In the genomic region with DNA sequence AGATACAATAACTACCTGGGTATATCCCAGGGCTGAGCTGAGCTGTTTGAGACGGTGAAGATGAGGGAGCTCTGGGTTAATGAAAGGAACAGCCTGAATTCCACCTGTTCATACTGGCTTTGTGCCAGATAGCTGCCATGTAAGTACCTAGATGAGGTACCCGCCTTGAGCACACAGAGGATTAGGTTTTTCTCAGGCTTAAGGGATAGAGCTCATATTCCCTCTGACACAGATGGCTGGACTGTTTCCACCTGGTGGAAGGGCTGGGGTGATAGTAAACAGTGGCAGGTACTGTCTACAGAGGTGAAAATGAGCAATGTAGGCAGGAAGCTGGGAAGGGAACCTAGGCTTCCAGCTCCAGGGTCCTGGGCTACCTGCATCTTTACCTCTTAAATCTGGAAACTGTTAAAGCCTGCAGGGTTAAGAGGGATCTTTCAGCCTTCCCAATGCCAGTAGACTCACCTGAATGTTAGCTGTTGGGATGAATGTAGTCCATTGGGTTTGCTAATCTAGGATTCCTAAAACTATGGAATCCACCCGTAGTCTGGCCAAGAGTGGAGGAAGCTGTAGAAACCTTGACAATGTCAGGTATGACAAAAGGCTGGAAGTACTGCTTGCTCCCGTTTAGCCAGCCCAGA, we compare ENCODE assay signal across 8 mouse cellular contexts. TPM values are rescaled to one million over a fixed set of nuclear protein-coding genes. Genes with fewer than 3 reads are reported as not detected.
DNase-seq lines count a peak whose midpoint lies in the region; ATAC-seq and TF ChIP-seq lines count a peak whose summit lies in the region.

No protein-coding gene starts in this region.

- no peaks in the 10 kb centered on the region for H3K27me3 ChIP-seq in heart, adult 2 months (ENCODE audit: control insufficient read depth, insufficient read depth, low read length)
- no peaks in the 10 kb centered on the region for H3K27me3 ChIP-seq in MEL (ENCODE audit: control insufficient read depth in 1 of 2, insufficient read depth in 2 of 2, low read length in 2 of 2)
- H3K27me3 ChIP-seq in forebrain, embryonic 14.5 days (replicated peaks; ENCODE audit: control insufficient read depth, insufficient read depth, low read length): no peaks in the 10 kb centered on the region
- no peaks in the 10 kb centered on the region for H3K27me3 ChIP-seq in liver, embryonic 11.5 days (replicated peaks; ENCODE audit: control insufficient read depth, insufficient read depth, low read length)

- TF ChIP-seq POLR2A in heart, adult 2 months (IDR thresholded peaks at IDR 0.05; ENCODE audit: insufficient read depth, low read depth, low read length): peak; percentile 51; the same call in 1 of the 2 replicates
- TF ChIP-seq POLR2A in MEL (IDR thresholded peaks at IDR 0.05; ENCODE audit: control insufficient read depth in 1 of 2, insufficient read depth in 1 of 2, low read depth in 1 of 2, low read length in 2 of 2, poor library complexity in 1 of 2): peak; percentile 2 to 80; a peak in 2 of 4 replicates

- WGBS in heart, adult 2 months: 13% methylated on average over 4 of the region's 4 CpGs
- WGBS in forebrain, embryonic 14.5 days: 13% methylated on average over 4 of the region's 4 CpGs
- 36% methylated on average over 4 of the region's 4 CpGs for WGBS in liver, embryonic 11.5 days

- H3K4me3 ChIP-seq in heart, adult 2 months: no peak overlapping the region
- no peak overlapping the region; a peak in 1 of 4 replicates for H3K4me3 ChIP-seq in MEL (ENCODE audit: control insufficient read depth in 1 of 2, insufficient read depth in 1 of 2, low read depth in 2 of 2, low read length in 2 of 2)
- peak overlapping the region; percentile 100; the same call in 1 of the 2 replicates for H3K4me3 ChIP-seq in forebrain, embryonic 14.5 days (ENCODE audit: low read depth, low read length)
- H3K4me3 ChIP-seq in liver, embryonic 11.5 days (ENCODE audit: low read depth, low read length): peak overlapping the region; percentile 99

- no peak for TF ChIP-seq CTCF in heart, adult 2 months (IDR thresholded peaks at IDR 0.05)
- TF ChIP-seq CTCF in MEL (IDR thresholded peaks at IDR 0.05 in 2 of 3, conservative IDR thresholded peaks at IDR 0.05 in 1 of 3; ENCODE audit: control insufficient read depth in 1 of 3, insufficient read depth in 1 of 3, low read depth in 2 of 3, low read length in 3 of 3, poor library complexity in 1 of 3, severe bottlenecking in 1 of 3): no peak

- H3K9me3 ChIP-seq in MEL (replicated peaks; ENCODE audit: insufficient read depth, low read length): no peaks in the 10 kb centered on the region
- no peaks in the 10 kb centered on the region for H3K9me3 ChIP-seq in forebrain, embryonic 14.5 days (replicated peaks; ENCODE audit: control insufficient read depth, low read length)
- H3K9me3 ChIP-seq in liver, embryonic 11.5 days (ENCODE audit: control insufficient read depth, low read length): no peaks in the 10 kb centered on the region

- TF ChIP-seq RAD21 in MEL (IDR thresholded peaks at IDR 0.05; ENCODE audit: low read depth, low read length): no peak

- peaks cover 19% of the 10 kb centered on the region for H3K36me3 ChIP-seq in heart, adult 2 months (ENCODE audit: control insufficient read depth, insufficient read depth, low read length)
- H3K36me3 ChIP-seq in MEL (ENCODE audit: control insufficient read depth in 1 of 2, insufficient read depth in 2 of 2, low read length in 2 of 2): peaks cover 7 to 11% of the 10 kb centered on the region in 2 experiments; a peak in 3 of 4 replicates
- H3K36me3 ChIP-seq in forebrain, embryonic 14.5 days (ENCODE audit: control insufficient read depth, insufficient read depth, low read length): peaks cover 45% of the 10 kb centered on the region
- H3K36me3 ChIP-seq in liver, embryonic 11.5 days (ENCODE audit: control insufficient read depth, insufficient read depth, low read length): peaks cover 28% of the 10 kb centered on the region

- TF ChIP-seq EP300 in heart, adult 2 months (IDR thresholded peaks at IDR 0.05; ENCODE audit: insufficient read depth, low read depth, low read length): 0 out of 2 replicates have a peak, but pooled peaks have one; percentile 17
- TF ChIP-seq EP300 in MEL (IDR thresholded peaks at IDR 0.05; ENCODE audit: low read depth in 1 of 2, low read length in 2 of 2): no peak

- intact Hi-C loops in heart, adult 2 months (cut with DNase I): loop anchor here (10.0 kb wide), 2 partner anchors 313 to 937 kb away; a partner anchor contains a TSS

- no peak overlapping the region; the same call in 1 of the 2 replicates for H3K27ac ChIP-seq in heart, adult 2 months
- peak overlapping the region; percentile 95 for H3K27ac ChIP-seq in MEL (ENCODE audit: control insufficient read depth, low read depth, low read length)
- peak overlapping the region; percentile 99 for H3K27ac ChIP-seq in forebrain, embryonic 14.5 days (ENCODE audit: low read depth, low read length)
- peak overlapping the region; percentile 99 for H3K27ac ChIP-seq in liver, embryonic 11.5 days (ENCODE audit: low read depth, low read length)

- no peak for DNase-seq in heart, adult 2 months
- DNase-seq in heart, adult 8-10 months (ENCODE audit: low spot score): no peak
- peak; percentile 65 for DNase-seq in MEL (ENCODE audit: low read depth, low spot score)
- DNase-seq in forebrain, embryonic 14.5 days (ENCODE audit: low spot score): peak; percentile 49
- DNase-seq in liver, embryonic 11.5 days (ENCODE audit: low spot score): peak; percentile 33
- DNase-seq in retina, postnatal 1 day: peak; percentile 76
- DNase-seq in thymus, adult 18-20 months: no peak

- ATAC-seq in forebrain, embryonic 14.5 days: no peak
- ATAC-seq in liver, embryonic 11.5 days (replicated peaks; ENCODE audit: low FRiP score): no peak
- no peak for ATAC-seq in monocyte, adult 5-6 weeks (replicated peaks; ENCODE audit: insufficient number of reproducible peaks, low FRiP score, low TSS enrichment, poor library complexity, severe bottlenecking)

- H3K4me1 ChIP-seq in heart, adult 2 months (ENCODE audit: control insufficient read depth, insufficient read depth, low read length): peaks cover 14% of the 10 kb centered on the region
- peaks cover 0 to 11% of the 10 kb centered on the region in 2 experiments; a peak in 2 of 4 replicates for H3K4me1 ChIP-seq in MEL (ENCODE audit: control insufficient read depth in 1 of 2, insufficient read depth in 2 of 2, low read length in 2 of 2)
- H3K4me1 ChIP-seq in forebrain, embryonic 14.5 days (ENCODE audit: control insufficient read depth, insufficient read depth, low read length): peaks cover 21% of the 10 kb centered on the region
- peaks cover 44% of the 10 kb centered on the region for H3K4me1 ChIP-seq in liver, embryonic 11.5 days (replicated peaks; ENCODE audit: control insufficient read depth, insufficient read depth, low read length)

- peak overlapping the region; percentile 97 for H3K4me2 ChIP-seq in forebrain, embryonic 14.5 days (ENCODE audit: low read length)
- H3K4me2 ChIP-seq in liver, embryonic 11.5 days: peak overlapping the region; percentile 99

- no peak overlapping the region for H3K9ac ChIP-seq in heart, adult 2 months (ENCODE audit: low read depth, low read length)
- H3K9ac ChIP-seq in MEL (ENCODE audit: control insufficient read depth, low read depth, low read length, poor library complexity, severe bottlenecking): peak overlapping the region; percentile 93
- H3K9ac ChIP-seq in forebrain, embryonic 14.5 days (ENCODE audit: low read length): peak overlapping the region; percentile 100; the same call in 1 of the 2 replicates
- peak overlapping the region; percentile 100 for H3K9ac ChIP-seq in liver, embryonic 11.5 days (ENCODE audit: low read depth, low read length)

- H3K79me2 ChIP-seq in heart, adult 2 months (replicated peaks; ENCODE audit: control insufficient read depth, insufficient read depth, low read length): no peaks in the 10 kb centered on the region
- H3K79me2 ChIP-seq in MEL (ENCODE audit: control insufficient read depth, insufficient read depth, low read length, poor library complexity): peaks cover 27% of the 10 kb centered on the region

RNA-seq across cellular contexts. Expression of a gene that starts 2.7 kb away (rescaled TPM):
- total RNA-seq in heart, adult 2 months (2021): 10 to 100 TPM; 69.6 to 78.5 TPM
- polyA plus RNA-seq in heart, adult 2 months (2012; rRNA removed): 65.6 and 108 TPM in 2 replicates
- 10 to 100 TPM; 42.9 to 76.3 (median 65.9) TPM for total RNA-seq in heart, adult 8-10 months (2022)
- 351 and 459 TPM in 2 replicates for total RNA-seq in MEL (2012; rRNA removed)
- polyA plus RNA-seq in MEL (2012; ENCODE audit: insufficient read depth in 1 of 2, insufficient read length in 2 of 2, low read depth in 1 of 2, low replicate concordance in 2 of 2, missing spikeins in 1 of 2): 100 to 1,000 TPM in 1 of 2 experiments, 10 to 100 TPM in 1; 85.1 to 444 TPM
- polyA plus RNA-seq in forebrain, embryonic 14.5 days (2014; fragmentation: Nextera tagmentation; extraction: Ambion mirVana): 133 and 140 TPM in 2 replicates
- polyA plus RNA-seq in liver, embryonic 11.5 days (2014; fragmentation: Nextera tagmentation; extraction: Ambion mirVana): 186 and 188 TPM in 2 replicates
- total RNA-seq in monocyte, adult 5-6 weeks (2017): 446 to 519 TPM (median 465 TPM) in 3 replicates

RNA-seq across cellular contexts. Expression of a gene that starts 6.4 kb away (rescaled TPM):
- total RNA-seq in heart, adult 2 months (2021): 10 to 100 TPM; 15.6 to 16.4 TPM
- 12.2 and 12.7 TPM in 2 replicates for polyA plus RNA-seq in heart, adult 2 months (2012; rRNA removed)
- total RNA-seq in heart, adult 8-10 months (2022): 10 to 100 TPM; 13.2 to 16.5 (median 14.6) TPM
- total RNA-seq in MEL (2012; rRNA removed): 59.7 and 78.9 TPM in 2 replicates
- 100 to 1,000 TPM in 1 of 2 experiments, not detected in 1; 155 TPM for polyA plus RNA-seq in MEL (2012; ENCODE audit: insufficient read depth in 1 of 2, insufficient read length in 2 of 2, low read depth in 1 of 2, low replicate concordance in 2 of 2, missing spikeins in 1 of 2)
- polyA plus RNA-seq in forebrain, embryonic 14.5 days (2014; fragmentation: Nextera tagmentation; extraction: Ambion mirVana): 71.1 and 78.0 TPM in 2 replicates
- polyA plus RNA-seq in liver, embryonic 11.5 days (2014; fragmentation: Nextera tagmentation; extraction: Ambion mirVana): 75.4 and 80.8 TPM in 2 replicates
- total RNA-seq in monocyte, adult 5-6 weeks (2017): 10.6 to 23.0 TPM (median 13.2 TPM) in 3 replicates

RNA-seq across cellular contexts. Expression of a gene that starts 22.1 kb away (rescaled TPM):
- total RNA-seq in heart, adult 2 months (2021): 10 to 100 TPM; 10.3 to 29.5 TPM
- polyA plus RNA-seq in heart, adult 2 months (2012; rRNA removed): not detected in 2 replicates
- total RNA-seq in heart, adult 8-10 months (2022): 10 to 100 TPM in 1 of 4 experiments, 1 to 10 TPM in 3; 5.6 to 11.9 (median 8.0) TPM
- total RNA-seq in MEL (2012; rRNA removed): not detected in 2 replicates
- polyA plus RNA-seq in MEL (2012; ENCODE audit: insufficient read depth in 1 of 2, insufficient read length in 2 of 2, low read depth in 1 of 2, low replicate concordance in 2 of 2, missing spikeins in 1 of 2): 1 to 10 TPM in 1 of 2 experiments, not detected in 1; 1.9 TPM
- polyA plus RNA-seq in forebrain, embryonic 14.5 days (2014; fragmentation: Nextera tagmentation; extraction: Ambion mirVana): not detected in 2 replicates
- not detected in 2 replicates for polyA plus RNA-seq in liver, embryonic 11.5 days (2014; fragmentation: Nextera tagmentation; extraction: Ambion mirVana)
- not detected in 3 replicates for total RNA-seq in monocyte, adult 5-6 weeks (2017)

RNA-seq across cellular contexts. Expression of a gene that starts 23.9 kb away (rescaled TPM):
- total RNA-seq in heart, adult 2 months (2021): 10 to 100 TPM; 27.0 to 29.5 TPM
- polyA plus RNA-seq in heart, adult 2 months (2012; rRNA removed): 12.2 and 17.3 TPM in 2 replicates
- 10 to 100 TPM; 27.0 to 30.7 (median 28.7) TPM for total RNA-seq in heart, adult 8-10 months (2022)
- 35.4 and 41.5 TPM in 2 replicates for total RNA-seq in MEL (2012; rRNA removed)
- 10 to 100 TPM in 1 of 2 experiments, not detected in 1; 34.6 TPM for polyA plus RNA-seq in MEL (2012; ENCODE audit: insufficient read depth in 1 of 2, insufficient read length in 2 of 2, low read depth in 1 of 2, low replicate concordance in 2 of 2, missing spikeins in 1 of 2)
- 28.3 and 37.0 TPM in 2 replicates for polyA plus RNA-seq in forebrain, embryonic 14.5 days (2014; fragmentation: Nextera tagmentation; extraction: Ambion mirVana)
- 35.8 and 44.9 TPM in 2 replicates for polyA plus RNA-seq in liver, embryonic 11.5 days (2014; fragmentation: Nextera tagmentation; extraction: Ambion mirVana)
- total RNA-seq in monocyte, adult 5-6 weeks (2017): 28.7 to 38.2 TPM (median 29.9 TPM) in 3 replicates

RNA-seq across cellular contexts. Expression of a gene that starts 29.3 kb away (rescaled TPM):
- under 1 TPM; 0.09 to 0.34 TPM for total RNA-seq in heart, adult 2 months (2021)
- 0.12 and 0.21 TPM in 2 replicates for polyA plus RNA-seq in heart, adult 2 months (2012; rRNA removed)
- total RNA-seq in heart, adult 8-10 months (2022): under 1 TPM in 3 of 4 experiments, not detected in 1; 0.03 to 0.37 (median 0.14) TPM
- not detected in 2 replicates for total RNA-seq in MEL (2012; rRNA removed)
- not detected for polyA plus RNA-seq in MEL (2012; ENCODE audit: insufficient read depth in 1 of 2, insufficient read length in 2 of 2, low read depth in 1 of 2, low replicate concordance in 2 of 2, missing spikeins in 1 of 2)
- 0.46 and 0.51 TPM in 2 replicates for polyA plus RNA-seq in forebrain, embryonic 14.5 days (2014; fragmentation: Nextera tagmentation; extraction: Ambion mirVana)
- polyA plus RNA-seq in liver, embryonic 11.5 days (2014; fragmentation: Nextera tagmentation; extraction: Ambion mirVana): 0.01 and 0.14 TPM in 2 replicates
- 2.2 to 5.0 TPM (median 3.1 TPM) in 3 replicates for total RNA-seq in monocyte, adult 5-6 weeks (2017)

Comparison
In these comparisons a context has a peak if more than half of its experiments do, and no peak if none do; other contexts are left out.
1. DNase-seq: peak in MEL (single experiment), forebrain, embryonic 14.5 days (single experiment), liver, embryonic 11.5 days (single experiment) and retina, postnatal 1 day (single experiment); none in heart, adult 2 months (0 of 2), heart, adult 8-10 months (single experiment) and thymus, adult 18-20 months (0 of 2).
2. H3K4me3 ChIP-seq: peak in forebrain, embryonic 14.5 days (single experiment) and liver, embryonic 11.5 days (single experiment); none in heart, adult 2 months (single experiment) and MEL (0 of 2).